Mouse (Mus musculus) spleen, embryonic (tissue): Measurements from ENCODE around the gene Ccnb1ip1.

Experiments used
- CTCF ChIA-PET: fragments of 350-600 bp; sonication (Branson Sonifier 250); formaldehyde crosslinking; loops from one replicate; lab custom pipeline; 2022; lab: Charles Lee

The Ccnb1ip1 gene

DNA sequence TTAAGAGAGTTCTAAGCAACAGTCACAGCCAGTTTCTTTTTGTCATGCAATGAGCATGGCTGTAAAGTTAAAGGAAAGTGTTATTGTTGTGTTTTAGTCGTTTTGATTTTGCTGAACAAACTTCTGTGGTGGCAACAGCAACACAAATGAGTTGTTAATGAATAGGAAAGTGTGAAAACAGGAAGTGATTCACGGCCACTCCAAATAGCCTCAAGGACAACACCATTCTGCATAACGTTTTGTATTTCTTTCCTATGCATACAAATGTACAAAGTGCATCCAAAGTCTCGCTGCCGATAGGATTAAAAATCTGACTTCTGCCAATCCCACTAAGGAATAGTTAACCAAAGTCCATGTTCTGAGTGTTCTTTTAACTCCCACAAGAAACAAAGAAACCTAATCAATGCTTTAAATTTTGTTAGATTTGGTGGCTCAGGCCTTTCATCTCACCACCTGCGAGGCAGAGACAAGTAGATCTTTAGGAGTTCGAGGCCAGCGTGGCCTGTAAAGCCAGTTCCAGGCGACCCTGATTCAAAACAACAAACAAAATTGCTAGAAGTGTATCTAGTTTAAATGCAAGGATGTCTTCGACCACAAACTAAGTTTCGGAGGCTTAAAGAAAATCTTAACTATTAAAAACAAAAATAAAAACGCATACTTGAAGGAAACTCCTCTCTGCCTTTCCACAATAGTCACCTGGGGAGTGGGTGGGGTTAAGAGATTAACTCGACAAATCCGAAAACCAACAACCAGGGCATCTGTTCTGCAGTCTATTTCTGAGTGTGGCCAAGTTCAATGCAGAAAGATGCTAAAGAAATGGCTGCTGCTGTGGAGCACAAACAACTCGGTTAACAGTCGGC is 22.9 kb downstream of the Ccnb1ip1 start:
- CTCF ChIA-PET, result interaction anchor here (0.5 kb wide), 1 partner anchor 1627 kb away, joined by 3 read pairs; no protein-coding TSS in a partner anchor

DNA sequence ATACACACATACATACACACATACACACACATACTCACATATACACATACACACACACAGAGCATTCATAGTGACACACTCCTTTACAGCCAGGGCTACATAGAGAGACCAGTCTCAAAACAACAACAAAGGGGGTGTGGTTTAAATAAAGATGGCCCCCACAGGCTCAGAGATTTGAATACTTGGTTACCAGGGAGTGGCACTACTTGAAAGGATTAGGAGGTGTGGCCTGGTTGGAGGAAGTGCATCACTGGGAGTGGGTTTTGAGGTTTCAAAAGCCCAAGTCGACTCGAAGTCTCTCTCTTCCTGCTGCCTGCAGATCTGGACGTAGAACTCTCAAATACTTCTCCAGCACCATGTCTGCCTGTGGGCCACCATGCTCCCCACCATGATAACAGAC is 25.4 kb downstream of the Ccnb1ip1 start:
- CTCF ChIA-PET, result no interaction called here

DNA sequence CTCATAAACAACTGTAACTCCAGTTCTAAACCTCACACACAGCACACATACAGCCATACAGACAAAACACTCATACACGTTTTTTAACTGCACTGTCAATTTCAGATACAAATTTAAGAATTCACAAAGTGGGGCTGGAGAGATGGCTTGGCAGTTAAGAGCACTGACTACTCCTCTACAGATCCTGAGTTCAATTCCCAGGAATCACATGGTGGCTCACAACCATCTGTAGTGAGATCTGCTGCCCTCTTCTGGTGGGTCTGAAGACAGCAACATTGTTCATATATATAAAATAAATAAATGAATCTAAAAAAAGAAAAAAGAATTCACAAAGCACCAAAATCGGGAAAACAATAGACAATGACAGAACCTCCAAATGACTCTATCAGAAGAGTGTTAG is 36.2 kb downstream of the Ccnb1ip1 start:
- CTCF ChIA-PET, result no interaction called here

DNA sequence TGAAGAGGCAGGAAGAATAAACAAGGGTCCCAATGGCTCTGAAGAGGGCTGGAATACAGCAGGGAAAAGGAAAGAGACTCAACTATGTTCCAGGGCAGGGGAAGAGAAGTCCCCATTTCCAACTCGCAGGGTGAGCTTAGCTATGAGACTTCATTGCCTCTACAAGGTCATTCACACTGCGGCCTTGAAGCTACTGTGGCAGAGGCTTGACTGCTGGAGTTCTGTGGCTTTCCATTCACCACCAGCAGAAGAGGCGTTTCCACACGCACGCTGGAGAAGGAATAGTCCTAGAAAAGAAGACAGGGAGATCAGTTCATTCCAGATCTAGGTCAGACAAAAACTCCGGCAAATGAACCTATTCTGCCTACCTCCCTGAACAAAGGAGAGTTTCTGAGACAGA is 41.8 kb downstream of the Ccnb1ip1 start:
- CTCF ChIA-PET, result no interaction called here

DNA sequence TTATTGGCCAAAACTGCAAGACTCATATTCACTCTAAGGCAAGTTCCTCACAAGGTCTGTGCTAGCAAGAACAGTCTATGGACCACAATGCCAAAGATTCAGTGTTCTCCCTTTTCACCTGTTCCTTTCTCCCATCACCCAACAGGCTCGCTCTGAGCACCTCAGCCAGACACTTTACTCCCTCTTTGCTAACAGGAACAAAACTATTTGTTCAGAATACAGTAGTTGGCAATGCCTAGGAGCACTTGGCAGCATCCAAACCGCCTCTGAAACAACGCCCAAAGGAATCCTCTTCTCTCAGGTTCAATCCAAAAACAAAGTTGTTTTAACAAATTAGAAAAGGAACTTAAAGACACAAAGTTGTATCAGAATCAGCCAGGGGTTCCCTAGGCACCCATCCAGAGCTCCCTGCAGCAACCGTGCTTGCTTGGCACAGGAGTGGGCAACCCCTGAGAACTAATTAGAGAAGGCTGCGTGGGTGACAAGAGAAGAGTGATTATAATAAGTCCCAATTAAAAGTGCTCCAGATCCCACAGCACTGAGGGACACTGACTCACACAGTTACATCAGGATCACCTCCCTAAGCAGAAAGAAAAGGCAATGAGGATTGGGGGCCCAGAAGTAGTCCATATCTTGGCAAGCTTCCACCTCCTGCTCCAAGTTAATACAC is 49.0 kb downstream of the Ccnb1ip1 start:
- CTCF ChIA-PET, result no interaction called here

DNA sequence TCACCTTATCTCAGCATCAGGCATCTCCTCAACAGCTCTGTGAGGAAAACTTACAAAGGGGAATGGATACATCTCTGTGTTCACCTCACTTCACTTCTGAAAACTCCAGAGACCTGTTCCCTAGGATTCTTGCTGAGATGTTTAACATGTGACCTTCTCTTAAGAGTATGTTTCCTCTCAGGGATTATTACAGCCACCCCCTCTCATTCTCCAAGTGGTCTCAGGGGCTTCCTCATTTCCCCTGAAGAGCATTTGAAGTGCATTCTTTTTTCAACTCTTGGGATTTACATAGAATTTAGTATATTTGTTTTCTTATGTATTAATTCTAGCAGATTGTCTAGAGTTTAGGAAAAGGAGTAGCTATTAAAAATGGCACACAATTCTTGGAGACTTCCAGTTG is 62.5 kb downstream of the Ccnb1ip1 start, which contains the start of gene Olfr749:
TSS of gene Olfr749 (minus strand) at position 101 of the 400 bp plus-strand sequence.
- CTCF ChIA-PET, result no interaction called here

DNA sequence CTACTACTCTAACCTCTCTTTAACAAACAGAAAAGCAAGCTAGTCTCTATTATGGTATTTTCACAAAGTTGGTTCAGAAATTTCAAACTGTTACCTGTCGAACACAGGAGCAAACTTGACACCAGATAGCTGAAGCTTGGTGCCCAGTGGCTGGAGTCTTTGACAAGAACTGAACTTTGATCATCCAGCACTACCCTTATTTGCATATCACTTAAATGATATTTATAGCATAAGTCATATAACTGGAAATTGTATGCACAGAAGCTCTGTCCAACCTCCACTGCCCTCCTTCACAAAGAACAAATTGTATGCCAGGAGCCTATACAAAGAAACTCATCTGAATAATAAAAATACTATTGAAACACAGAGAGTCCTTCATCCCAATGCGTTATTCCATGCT is 65.9 kb downstream of the Ccnb1ip1 start:
- CTCF ChIA-PET, result interaction anchor here (0.7 kb wide), 1 partner anchor 9 kb away, joined by 10 read pairs; no protein-coding TSS in a partner anchor

DNA sequence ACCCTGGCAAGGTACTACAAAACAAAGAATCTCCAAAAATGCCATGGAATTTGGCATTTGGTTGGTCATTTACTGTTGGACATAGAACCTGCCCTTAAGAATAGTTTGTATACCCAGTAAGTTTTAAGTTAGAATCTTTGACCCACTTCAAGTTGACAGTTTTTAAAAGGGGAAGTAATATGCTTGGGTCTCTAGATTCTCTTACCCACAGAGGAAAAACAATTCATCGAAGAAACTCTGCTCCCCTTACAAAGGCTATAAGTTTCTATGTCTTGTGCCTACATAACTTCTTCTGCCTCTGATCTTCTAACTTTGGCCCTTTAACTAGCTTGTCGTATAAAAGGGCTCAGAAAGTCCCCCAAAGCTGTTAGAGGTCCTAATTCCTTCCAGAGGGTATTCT is 67.2 kb downstream of the Ccnb1ip1 start:
- CTCF ChIA-PET, result no interaction called here
